Mouse (Mus musculus): ENCODE results near the gene Rbms3.

The Rbms3 gene

GRCm38 (mm10) chr9:117629771-117630170, at the start of gene Rbms3:
Gene Rbms3 (minus strand): TSS chr9:117629913.
- DNase-seq (ENCODE audit: low spot score in 2 of 2): no peak

- DNase-seq (ENCODE audit: low spot score in 2 of 2): no peak
Observed at GRCm38 (mm10) chr9:117673311-117673710, 43.6 kb upstream of the Rbms3 start.

- DNase-seq (ENCODE audit: low spot score in 2 of 2): no peak
Observed at GRCm38 (mm10) chr9:117654626-117655025, 24.9 kb upstream of the Rbms3 start.

- no peak for DNase-seq (ENCODE audit: low spot score in 2 of 2)
Observed at GRCm38 (mm10) chr9:117653641-117654040, 23.9 kb upstream of the Rbms3 start.

- DNase-seq (ENCODE audit: low spot score in 2 of 2): no peak
Observed at GRCm38 (mm10) chr9:117646131-117646530, 16.4 kb upstream of the Rbms3 start.

GRCm38 (mm10) chr9:117641090-117641782, 11.5 kb upstream of the Rbms3 start:
- no peak for DNase-seq (ENCODE audit: low spot score in 2 of 2)

- no peak for DNase-seq (ENCODE audit: low spot score in 2 of 2)
Observed at GRCm38 (mm10) chr9:117638623-117639185, 9.0 kb upstream of the Rbms3 start.

GRCm38 (mm10) chr9:117636492-117636891, 6.8 kb upstream of the Rbms3 start:
- DNase-seq (ENCODE audit: low spot score in 2 of 2): no peak

GRCm38 (mm10) chr9:117627173-117627572, 2.5 kb downstream of the Rbms3 start:
- no peak for DNase-seq (ENCODE audit: low spot score in 2 of 2)

GRCm38 (mm10) chr9:117600781-117601180, 28.9 kb downstream of the Rbms3 start:
- no peak for DNase-seq (ENCODE audit: low spot score in 2 of 2)

- no peak for DNase-seq (ENCODE audit: low spot score in 2 of 2)
Observed at GRCm38 (mm10) chr9:117599341-117599740, 30.4 kb downstream of the Rbms3 start.

- DNase-seq (ENCODE audit: low spot score in 2 of 2): no peak
Observed at GRCm38 (mm10) chr9:117596162-117596561, 33.6 kb downstream of the Rbms3 start.

- no peak for DNase-seq (ENCODE audit: low spot score in 2 of 2)
Observed at GRCm38 (mm10) chr9:117585345-117585744, 44.4 kb downstream of the Rbms3 start.

GRCm38 (mm10) chr9:117583638-117584037, 46.1 kb downstream of the Rbms3 start:
- no peak for DNase-seq (ENCODE audit: low spot score in 2 of 2)

GRCm38 (mm10) chr9:117582591-117582990, 47.1 kb downstream of the Rbms3 start:
- no peak for DNase-seq (ENCODE audit: low spot score in 2 of 2)

- DNase-seq (ENCODE audit: low spot score in 2 of 2): no peak
Observed at GRCm38 (mm10) chr9:117571186-117571855, 58.4 kb downstream of the Rbms3 start.

- DNase-seq (ENCODE audit: low spot score in 2 of 2): no peak
Observed at GRCm38 (mm10) chr9:117570240-117570821, 59.4 kb downstream of the Rbms3 start.

- no peak for DNase-seq (ENCODE audit: low spot score in 2 of 2)
Observed at GRCm38 (mm10) chr9:117566293-117566692, 63.4 kb downstream of the Rbms3 start.

- no peak for DNase-seq (ENCODE audit: low spot score in 2 of 2)
Observed at GRCm38 (mm10) chr9:117558562-117558961, 71.2 kb downstream of the Rbms3 start.

- DNase-seq (ENCODE audit: low spot score in 2 of 2): no peak
Observed at GRCm38 (mm10) chr9:117554356-117554755, 75.4 kb downstream of the Rbms3 start.

- DNase-seq (ENCODE audit: low spot score in 2 of 2): no peak
Observed at GRCm38 (mm10) chr9:117529281-117529680, 100.4 kb downstream of the Rbms3 start.

GRCm38 (mm10) chr9:117508941-117509340, 120.8 kb downstream of the Rbms3 start:
- DNase-seq (ENCODE audit: low spot score in 2 of 2): no peak

GRCm38 (mm10) chr9:117491866-117492265, 137.8 kb downstream of the Rbms3 start:
- DNase-seq (ENCODE audit: low spot score in 2 of 2): no peak

Measured in spleen, postnatal 10 days (tissue).